Mouse (Mus musculus) MN1 (cell line): ENCODE measurements around the gene Gnat2.

Source experiments
- DNase-seq: peaks from one replicate; pipeline ENCODE4 v3.0.0-alpha.2; 2016; ENCODE audit warnings: low spot score

The Gnat2 gene

GRCm38 (mm10) chr3:108085281-108085720, 7.3 kb upstream of the Gnat2 start:
- peak; percentile 89 for DNase-seq

DNA sequence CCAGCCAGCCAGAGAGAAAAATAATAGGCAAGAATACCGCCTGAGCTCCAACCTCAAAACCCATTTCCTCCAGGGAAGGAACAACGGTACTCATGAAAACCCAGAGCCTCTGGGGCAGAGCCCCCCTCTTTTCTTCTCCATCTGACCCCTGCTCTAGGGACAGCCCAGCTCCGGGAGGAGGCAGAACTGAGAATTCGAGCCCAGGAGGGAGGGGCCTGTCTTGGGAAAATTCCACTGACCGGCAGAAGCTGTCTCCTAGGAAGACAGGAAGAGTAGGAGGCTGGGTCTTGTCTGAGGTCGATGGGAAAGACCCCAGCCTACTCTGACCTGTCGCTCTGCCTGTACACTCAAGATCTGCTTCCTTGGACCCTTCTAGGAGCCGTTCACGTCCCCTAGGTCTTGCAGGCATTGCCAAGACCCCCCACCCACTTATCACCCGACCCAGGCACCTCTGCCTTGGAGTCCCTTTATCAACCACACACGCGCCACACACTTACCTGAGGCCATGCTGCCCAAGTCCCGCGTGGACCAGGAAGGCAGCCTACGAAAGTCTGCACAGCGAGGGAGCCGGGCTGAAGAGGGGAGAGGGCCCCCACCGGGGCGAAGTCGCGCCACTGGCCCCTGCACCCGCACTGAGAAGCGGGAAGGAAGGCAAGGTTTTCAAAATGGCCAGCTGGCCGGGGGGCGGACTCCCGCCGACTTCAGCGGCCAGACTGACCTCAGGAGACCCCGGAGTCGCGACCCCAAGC, 6.7 kb upstream of the Gnat2 start:
- DNase-seq, result peak; percentile 81

GRCm38 (mm10) chr3:108086470-108086979, 6.1 kb upstream of the Gnat2 start, which contains the start of gene Ampd2:
Ampd2 (minus strand) TSS chr3:108086651.
- peak; percentile 83 for DNase-seq

- DNase-seq, result no peak
Observed at GRCm38 (mm10) chr3:108087329-108087728, 5.3 kb upstream of the Gnat2 start.

DNA sequence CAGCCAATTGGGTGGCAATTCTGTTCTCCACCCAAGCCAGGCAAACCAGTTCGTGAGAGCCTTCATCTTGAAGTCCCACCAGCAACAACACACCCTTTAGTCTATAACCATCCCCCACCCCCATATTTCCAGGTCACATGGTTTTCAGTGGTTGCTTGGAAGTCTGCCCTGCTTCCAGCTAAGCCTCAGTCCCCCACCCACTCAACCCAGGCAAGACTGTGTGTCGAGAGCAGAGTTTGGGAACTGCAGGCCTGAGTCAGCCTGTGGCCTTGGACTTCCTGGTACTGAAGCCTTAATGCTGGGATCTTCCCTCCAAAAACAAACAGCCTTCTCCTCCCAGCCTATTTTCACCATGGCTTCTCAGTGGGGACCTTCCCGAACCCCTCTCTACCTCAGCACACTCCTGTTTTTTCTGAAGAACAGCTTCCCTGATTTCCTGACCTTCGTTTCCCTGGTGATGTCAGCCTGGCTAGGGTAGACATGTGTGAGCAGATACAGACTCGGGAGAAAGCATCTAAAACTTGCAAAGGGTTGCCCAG, 3.7 kb upstream of the Gnat2 start:
- no peak for DNase-seq

DNA sequence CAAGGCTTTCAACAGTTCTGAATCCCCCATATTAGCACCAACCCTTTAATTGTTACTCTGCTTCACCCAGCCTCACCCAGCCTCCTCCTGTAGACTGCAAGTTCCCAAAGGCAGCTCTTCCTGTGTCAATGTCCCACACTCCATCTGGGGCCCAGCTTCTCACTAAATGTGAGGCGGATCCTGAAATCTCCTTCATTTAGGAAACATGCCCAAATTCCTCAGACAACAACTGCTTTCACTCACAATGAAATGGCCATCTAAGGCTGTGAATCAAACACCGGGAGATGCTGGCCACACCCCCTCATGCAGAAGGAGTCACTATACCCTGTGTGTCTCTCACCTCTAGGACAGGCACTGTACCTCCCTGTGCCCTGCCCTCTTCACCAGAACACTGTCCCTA, 2.7 kb upstream of the Gnat2 start:
- DNase-seq, result no peak

- no peak for DNase-seq
Observed at GRCm38 (mm10) chr3:108090561-108090960, 2.0 kb upstream of the Gnat2 start.

GRCm38 (mm10) chr3:108092030-108092429, 559 bp upstream of the Gnat2 start:
- no peak for DNase-seq

- no peak for DNase-seq
Observed at GRCm38 (mm10) chr3:108093306-108093705, 717 bp downstream of the Gnat2 start.

DNA sequence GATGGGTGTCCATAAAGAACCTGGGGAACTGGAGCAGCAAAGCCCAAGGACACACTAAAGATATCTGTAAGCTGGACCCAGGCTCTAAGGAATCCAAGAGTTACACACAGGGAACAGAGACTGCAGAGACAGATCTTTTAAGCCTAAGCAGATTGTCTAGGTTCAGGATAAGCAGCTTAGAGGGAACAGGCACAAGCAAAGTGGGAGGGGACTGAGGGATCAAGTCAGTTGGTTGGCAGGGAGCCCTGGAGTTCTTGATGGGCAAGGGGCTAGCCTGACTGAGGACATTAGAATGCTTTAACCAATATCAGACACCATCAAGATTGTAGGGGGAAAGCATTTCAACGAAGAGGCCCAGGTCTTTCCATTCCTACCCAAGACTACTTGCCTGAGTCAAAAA, 1.6 kb downstream of the Gnat2 start:
- no peak for DNase-seq

- no peak for DNase-seq
Observed at GRCm38 (mm10) chr3:108094976-108095760, 2.6 kb downstream of the Gnat2 start.

DNA sequence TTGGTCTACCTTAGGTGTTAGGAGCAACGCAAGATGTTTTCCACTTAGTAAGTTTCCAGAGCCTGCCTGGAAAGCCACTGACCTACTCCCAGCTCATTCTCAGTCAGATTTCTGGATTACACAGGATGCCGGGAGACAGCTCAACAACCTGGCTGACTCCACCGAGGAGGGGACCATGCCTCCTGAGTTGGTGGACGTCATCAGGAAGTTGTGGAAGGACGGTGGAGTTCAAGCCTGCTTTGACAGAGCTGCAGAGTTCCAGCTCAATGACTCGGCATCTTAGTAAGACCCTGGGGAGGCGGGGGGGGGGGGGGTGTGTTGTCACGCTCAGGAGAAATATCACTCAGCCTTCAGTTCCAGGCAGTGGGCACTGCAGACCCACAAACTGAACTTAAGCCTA, 3.6 kb downstream of the Gnat2 start:
- DNase-seq, result no peak

DNA sequence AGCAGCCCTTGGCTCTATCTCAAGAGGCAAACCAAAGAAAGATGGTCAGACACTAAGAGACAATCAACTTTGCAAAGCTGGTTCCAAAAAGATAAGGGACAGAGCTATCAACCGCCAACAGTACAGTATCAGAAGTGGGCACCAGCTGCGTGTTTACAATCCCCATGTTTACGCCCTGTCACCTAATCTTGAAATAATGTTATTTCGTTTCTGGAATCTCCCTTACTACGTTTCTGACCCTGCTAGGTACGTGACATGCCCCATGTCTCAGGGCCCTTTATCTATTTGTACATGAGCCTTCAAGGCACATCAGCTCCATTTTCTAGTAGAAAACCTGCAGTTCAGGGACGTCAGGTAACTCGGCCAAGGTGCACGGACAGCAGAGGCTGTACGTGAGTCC, 4.1 kb downstream of the Gnat2 start:
- DNase-seq, result no peak

DNA sequence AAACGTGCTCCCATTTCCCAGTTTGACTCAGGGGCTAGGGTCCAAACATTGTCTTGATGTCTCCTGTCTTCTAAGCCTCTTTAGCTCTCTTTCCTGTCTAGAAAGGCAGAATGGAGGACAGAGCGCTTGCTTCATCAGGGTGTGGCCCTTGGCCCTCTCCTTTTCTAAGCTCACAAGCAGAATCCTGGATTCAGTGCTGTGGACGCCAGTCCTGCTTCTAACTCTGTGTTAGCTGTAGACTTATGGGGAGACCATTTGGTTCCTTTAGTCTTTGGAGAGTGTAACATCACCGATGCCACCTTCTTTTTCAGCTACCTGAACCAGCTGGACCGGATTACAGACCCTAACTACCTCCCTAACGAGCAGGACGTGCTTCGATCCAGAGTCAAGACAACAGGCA, 5.1 kb downstream of the Gnat2 start:
- no peak for DNase-seq

GRCm38 (mm10) chr3:108098316-108098715, 5.7 kb downstream of the Gnat2 start:
- no peak for DNase-seq

- DNase-seq, result no peak
Observed at GRCm38 (mm10) chr3:108101594-108101993, 9.0 kb downstream of the Gnat2 start.

GRCm38 (mm10) chr3:108102075-108102474, 9.5 kb downstream of the Gnat2 start:
- no peak for DNase-seq

DNA sequence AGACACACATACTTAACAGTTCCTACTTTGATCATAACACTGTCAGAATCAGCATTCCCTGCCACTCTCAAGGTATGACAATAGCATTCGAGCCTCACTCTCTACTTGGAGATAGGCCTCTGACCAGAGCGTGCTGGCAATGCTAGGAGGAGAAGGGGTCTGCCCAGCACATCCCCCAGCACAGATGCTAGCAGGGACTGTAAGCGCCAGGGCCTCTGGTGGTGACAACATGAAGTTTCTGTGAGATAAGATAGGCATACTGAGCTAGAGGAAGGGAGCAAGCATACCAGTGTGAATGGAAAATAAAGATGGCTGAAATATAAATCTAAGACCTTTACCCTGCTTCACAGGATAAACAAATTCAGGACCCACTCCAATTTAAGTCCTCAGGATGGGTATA, 12.7 kb downstream of the Gnat2 start:
- DNase-seq, result no peak

- DNase-seq, result no peak
Observed at GRCm38 (mm10) chr3:108111320-108111719, 18.7 kb downstream of the Gnat2 start.

GRCm38 (mm10) chr3:108112246-108112645, 19.7 kb downstream of the Gnat2 start:
- DNase-seq, result no peak

DNA sequence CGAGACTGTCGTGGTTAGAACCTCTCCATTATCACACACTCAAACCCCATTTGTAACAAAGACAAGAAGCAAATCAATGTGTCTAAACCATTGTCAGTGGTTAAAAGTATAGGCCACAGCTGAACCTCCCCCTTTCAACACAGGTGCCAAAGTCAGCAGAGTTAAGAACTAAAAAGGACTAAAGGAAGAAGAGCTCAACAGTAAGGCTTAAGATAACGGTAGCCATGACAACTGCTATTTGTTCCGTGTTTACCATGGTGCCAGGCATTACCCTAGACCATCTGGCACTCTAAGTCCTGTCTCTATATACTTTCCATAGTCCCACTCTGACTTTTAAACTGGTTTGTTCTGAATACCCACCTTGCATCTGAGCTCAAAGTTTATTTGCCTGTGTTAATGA, 20.1 kb downstream of the Gnat2 start:
- DNase-seq, result peak; percentile 14

DNA sequence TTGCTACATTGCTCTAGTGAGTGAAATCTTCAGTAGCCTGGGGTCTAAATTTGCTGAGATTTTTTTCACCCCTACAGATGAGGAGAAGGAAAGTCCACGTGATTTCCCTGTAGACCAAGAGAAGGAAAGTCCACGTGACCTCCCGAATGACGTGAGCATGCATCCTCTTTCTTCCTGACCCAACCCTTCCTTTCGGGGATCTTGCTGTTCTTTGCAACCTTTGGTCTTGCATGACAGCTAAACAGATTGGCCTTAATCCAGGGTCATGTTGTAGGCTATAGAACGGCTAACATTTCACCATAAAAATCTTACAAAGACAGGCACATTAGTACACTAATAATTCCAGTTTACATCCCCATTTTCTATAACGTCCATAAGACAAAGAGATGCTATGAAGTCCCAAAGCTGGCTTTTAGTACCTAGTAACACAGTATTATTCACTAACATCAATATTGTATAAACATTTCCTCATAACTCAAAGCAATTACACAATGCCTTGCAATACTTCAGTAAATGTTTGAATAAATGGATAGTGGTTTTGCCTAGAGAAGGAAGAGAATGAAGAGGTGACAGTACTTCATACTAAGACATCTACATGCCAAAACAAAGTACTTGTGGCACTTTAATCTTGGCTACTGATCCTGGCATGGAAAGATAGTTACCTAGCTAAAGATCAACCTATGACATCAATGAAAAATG, 21.2 kb downstream of the Gnat2 start:
- DNase-seq, result no peak
